Mouse (Mus musculus): Measurements from ENCODE around the gene Mdfi. TPM values are rescaled to one million over a fixed set of nuclear protein-coding genes. Genes with fewer than 3 reads are reported as not detected.

Mdfi gene
- polyA plus RNA-seq, 2 experiments: 1.7 to 5.2 TPM

DNA sequence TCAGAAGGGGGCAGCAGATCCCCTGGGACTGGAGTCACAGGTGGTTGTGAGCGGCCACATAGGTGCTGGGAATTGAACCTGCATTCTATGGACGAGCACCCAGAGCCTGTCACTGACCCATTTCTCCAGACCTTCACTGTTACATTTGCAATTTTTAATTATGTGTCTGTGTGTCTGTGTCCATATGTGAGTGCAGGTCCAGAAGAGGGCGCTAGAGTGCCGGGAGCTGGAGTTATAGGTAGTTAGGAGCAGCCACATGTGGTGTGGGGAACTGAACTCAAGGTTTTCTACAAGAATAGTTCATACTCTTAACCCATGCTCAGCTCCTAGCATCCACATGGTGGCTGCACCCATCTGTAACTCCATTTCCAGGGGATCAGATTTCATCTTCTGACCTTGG lies 37.5 kb downstream of the Mdfi start:
- no peaks in the 10 kb centered on the region for H3K36me3 ChIP-seq (replicated peaks; ENCODE audit: control insufficient read depth, insufficient read depth, low read depth)
- ATAC-seq (ENCODE audit: insufficient read depth) (no peak), DNase-seq (ENCODE audit: low read depth in 3 of 3, low spot score in 3 of 3) (no peak)
- no peak overlapping the region for H3K4me3 ChIP-seq (ENCODE audit: insufficient read depth in 1 of 2, low read depth in 2 of 2, low read length in 2 of 2)
- H3K9me3 ChIP-seq (ENCODE audit: control insufficient read depth, low read length): no peaks in the 10 kb centered on the region
- H3K9ac ChIP-seq (replicated peaks): no peak overlapping the region
- no peaks in the 10 kb centered on the region for H3K27me3 ChIP-seq (ENCODE audit: control insufficient read depth, insufficient read depth, low read length)
- no peak overlapping the region for H3K4me2 ChIP-seq (ENCODE audit: low read depth)
- 38% methylated on average over 4 of the region's 4 CpGs for WGBS (ENCODE audit: insufficient replicate concordance)
- TF ChIP-seq CTCF (IDR thresholded peaks at IDR 0.05; ENCODE audit: low read depth) (peak; percentile 43), EP300 (IDR thresholded peaks at IDR 0.05; ENCODE audit: low read depth) (no peak)
- H3K27ac ChIP-seq: no peak overlapping the region
- 0 out of 4 replicates have a peak, but pooled peaks cover 0 to 2% of the 10 kb centered on the region in 2 experiments for H3K4me1 ChIP-seq (replicated peaks; ENCODE audit: control insufficient read depth in 2 of 2, insufficient read depth in 2 of 2, low read length in 1 of 2)

DNA sequence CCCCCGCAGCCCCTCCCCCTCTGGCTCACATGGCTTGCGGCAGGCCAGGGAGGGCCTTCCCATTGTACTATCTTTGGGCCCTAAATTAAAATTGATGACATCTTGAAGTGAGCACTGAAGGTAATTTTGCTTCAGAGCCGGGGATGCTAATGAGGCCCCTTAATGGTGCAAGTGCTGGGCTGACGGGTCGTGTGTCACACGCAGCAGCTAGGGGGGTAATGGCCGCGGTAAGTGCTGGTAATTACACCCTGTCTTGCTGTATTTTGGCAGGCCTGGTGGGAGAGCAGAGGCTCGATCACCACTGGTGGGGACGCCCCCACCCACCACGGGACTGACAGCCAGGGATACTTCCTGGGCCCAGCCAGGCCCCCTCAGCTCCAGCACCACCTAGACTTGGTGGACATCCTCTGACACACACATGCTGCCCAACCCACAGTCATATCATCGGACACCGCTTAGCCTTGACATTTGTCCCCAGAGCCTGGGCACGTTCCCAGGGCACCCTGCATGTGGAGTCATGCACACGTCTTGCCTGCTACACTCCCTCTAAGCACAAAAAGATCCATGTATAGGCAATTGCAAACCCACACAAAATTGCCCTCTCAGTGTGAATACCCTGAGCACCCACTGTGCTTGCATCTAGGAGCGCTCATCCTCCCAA lies 38.2 kb downstream of the Mdfi start:
- 72% methylated on average over 16 of the region's 16 CpGs for WGBS (ENCODE audit: insufficient replicate concordance)
- no peak for ATAC-seq (ENCODE audit: insufficient read depth)

GRCm38 (mm10) chr17:47795446-47795845 lies 39.0 kb downstream of the Mdfi start:
- Histone ChIP-seq H3K36me3 (replicated peaks; ENCODE audit: control insufficient read depth, insufficient read depth, low read depth) (no peaks in the 10 kb centered on the region), H3K4me2 (ENCODE audit: low read depth) (no peak overlapping the region), H3K27ac (no peak overlapping the region), H3K9ac (replicated peaks) (no peak overlapping the region), H3K4me1 (replicated peaks; ENCODE audit: control insufficient read depth in 2 of 2, insufficient read depth in 2 of 2, low read length in 1 of 2) (0 out of 4 replicates have a peak, but pooled peaks cover 0 to 2% of the 10 kb centered on the region in 2 experiments), H3K4me3 (ENCODE audit: insufficient read depth in 1 of 2, low read depth in 2 of 2, low read length in 2 of 2) (no peak overlapping the region), H3K9me3 (ENCODE audit: control insufficient read depth, low read length) (no peaks in the 10 kb centered on the region), H3K27me3 (ENCODE audit: control insufficient read depth, insufficient read depth, low read length) (no peaks in the 10 kb centered on the region)
- DNase-seq (ENCODE audit: low read depth in 3 of 3, low spot score in 3 of 3) (peak; percentile 26 to 33 (median 31)), ATAC-seq (ENCODE audit: insufficient read depth) (no peak)
- 24% methylated on average over 3 of the region's 3 CpGs for WGBS (ENCODE audit: insufficient replicate concordance)
- TF ChIP-seq CTCF (IDR thresholded peaks at IDR 0.05; ENCODE audit: low read depth) (peak; percentile 89), EP300 (IDR thresholded peaks at IDR 0.05; ENCODE audit: low read depth) (no peak)

More for the DNA sequence above, 38.2 kb downstream of the Mdfi start:
- no peaks in the 10 kb centered on the region for H3K36me3 ChIP-seq (replicated peaks; ENCODE audit: control insufficient read depth, insufficient read depth, low read depth)
- TF ChIP-seq EP300 (IDR thresholded peaks at IDR 0.05; ENCODE audit: low read depth) (no peak), CTCF (IDR thresholded peaks at IDR 0.05; ENCODE audit: low read depth) (no peak)
- 0 out of 4 replicates have a peak, but pooled peaks cover 0 to 2% of the 10 kb centered on the region in 2 experiments for H3K4me1 ChIP-seq (replicated peaks; ENCODE audit: control insufficient read depth in 2 of 2, insufficient read depth in 2 of 2, low read length in 1 of 2)
- no peak for DNase-seq (ENCODE audit: low read depth in 3 of 3, low spot score in 3 of 3)
- H3K9me3 ChIP-seq (ENCODE audit: control insufficient read depth, low read length): no peaks in the 10 kb centered on the region
- no peaks in the 10 kb centered on the region for H3K27me3 ChIP-seq (ENCODE audit: control insufficient read depth, insufficient read depth, low read length)
- no peak overlapping the region for H3K4me3 ChIP-seq (ENCODE audit: insufficient read depth in 1 of 2, low read depth in 2 of 2, low read length in 2 of 2)
- no peak overlapping the region for H3K9ac ChIP-seq (replicated peaks)
- H3K4me2 ChIP-seq (ENCODE audit: low read depth): no peak overlapping the region
- H3K27ac ChIP-seq: no peak overlapping the region

DNA sequence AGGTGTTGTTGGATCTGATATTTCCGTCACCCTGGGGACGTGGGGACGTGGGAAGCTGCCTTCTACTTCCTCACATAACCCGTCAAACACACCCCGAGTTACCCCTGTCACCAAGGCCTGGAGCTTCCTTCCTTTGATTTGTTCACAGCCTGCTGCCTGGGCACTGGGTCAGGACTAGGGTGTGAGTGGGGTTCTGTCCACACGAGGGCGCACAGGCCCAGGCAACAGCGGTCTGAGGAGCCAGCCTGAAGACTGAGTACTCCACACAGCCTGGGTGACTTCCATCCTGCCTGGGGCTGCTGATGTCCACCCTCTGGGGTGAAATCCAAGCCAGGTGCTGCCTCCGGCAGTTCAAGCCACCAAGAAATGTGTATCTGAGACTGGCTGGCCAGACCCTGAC lies 41.1 kb downstream of the Mdfi start:
- DNase-seq (ENCODE audit: low read depth in 3 of 3, low spot score in 3 of 3): peak in 2 of 3 experiments; percentile 25 to 48
- Histone ChIP-seq H3K4me3 (ENCODE audit: insufficient read depth in 1 of 2, low read depth in 2 of 2, low read length in 2 of 2) (no peak overlapping the region), H3K27ac (no peak overlapping the region), H3K4me1 (replicated peaks; ENCODE audit: control insufficient read depth in 2 of 2, insufficient read depth in 2 of 2, low read length in 1 of 2) (0 out of 4 replicates have a peak, but pooled peaks cover 0 to 2% of the 10 kb centered on the region in 2 experiments), H3K36me3 (replicated peaks; ENCODE audit: control insufficient read depth, insufficient read depth, low read depth) (no peaks in the 10 kb centered on the region), H3K9me3 (ENCODE audit: control insufficient read depth, low read length) (no peaks in the 10 kb centered on the region), H3K27me3 (ENCODE audit: control insufficient read depth, insufficient read depth, low read length) (no peaks in the 10 kb centered on the region), H3K4me2 (ENCODE audit: low read depth) (no peak overlapping the region), H3K9ac (replicated peaks) (no peak overlapping the region)
- peak; percentile 95 for TF ChIP-seq CTCF (IDR thresholded peaks at IDR 0.05; ENCODE audit: low read depth)
- no peak for TF ChIP-seq EP300 (IDR thresholded peaks at IDR 0.05; ENCODE audit: low read depth)
- WGBS (ENCODE audit: insufficient replicate concordance): 7% methylated on average over 9 of the region's 9 CpGs
- ATAC-seq (ENCODE audit: insufficient read depth): peak; percentile 53

GRCm38 (mm10) chr17:47792098-47792863 lies 42.2 kb downstream of the Mdfi start:
- 22% methylated on average over 15 of the region's 15 CpGs for WGBS (ENCODE audit: insufficient replicate concordance)
- DNase-seq (ENCODE audit: low read depth in 3 of 3, low spot score in 3 of 3) (peak in 2 of 3 experiments; percentile 32 to 37), ATAC-seq (ENCODE audit: insufficient read depth) (0 out of 2 replicates have a peak, but pooled peaks have one; percentile 29)
- H3K4me3 ChIP-seq (ENCODE audit: insufficient read depth in 1 of 2, low read depth in 2 of 2, low read length in 2 of 2): no peak overlapping the region
- 0 out of 4 replicates have a peak, but pooled peaks cover 0 to 1% of the 10 kb centered on the region in 2 experiments for H3K4me1 ChIP-seq (replicated peaks; ENCODE audit: control insufficient read depth in 2 of 2, insufficient read depth in 2 of 2, low read length in 1 of 2)
- H3K36me3 ChIP-seq (replicated peaks; ENCODE audit: control insufficient read depth, insufficient read depth, low read depth): no peaks in the 10 kb centered on the region
- no peak for TF ChIP-seq EP300 (IDR thresholded peaks at IDR 0.05; ENCODE audit: low read depth)
- TF ChIP-seq CTCF (IDR thresholded peaks at IDR 0.05; ENCODE audit: low read depth): peak; percentile 89
- H3K27ac ChIP-seq: no peak overlapping the region
- H3K9ac ChIP-seq (replicated peaks): no peak overlapping the region
- H3K27me3 ChIP-seq (ENCODE audit: control insufficient read depth, insufficient read depth, low read length): no peaks in the 10 kb centered on the region
- H3K4me2 ChIP-seq (ENCODE audit: low read depth): no peak overlapping the region
- H3K9me3 ChIP-seq (ENCODE audit: control insufficient read depth, low read length): no peaks in the 10 kb centered on the region
